Mouse (Mus musculus) stomach, embryonic 15.5 days (tissue): Measurements from ENCODE around the gene Tdrd7. TPM values are rescaled to one million over a fixed set of nuclear protein-coding genes. Genes with fewer than 3 reads are reported as not detected.

ENCODE experiments used
- ATAC-seq: fragments of 200-750 bp; cut with Nextera tagmentation; 2 replicates; pipeline ENCODE4 v1.8.0; 2017; ENCODE audit warnings: low read depth, moderate number of reproducible peaks, moderate TSS enrichment; ENCODE audit not compliant: insufficient read depth, low FRiP score
- H3K27ac ChIP-seq: fragments of 300-500 bp; sonication (generic); 2 replicates; pipeline ENCODE4 v1.5.1; 2015; ENCODE audit warnings: mild to moderate bottlenecking, inconsistent platforms
- H3K27me3 ChIP-seq: fragments of 300-500 bp; sonication (generic); replicated peaks from 2 replicates; pipeline ENCODE4 v1.6.1; 2015; ENCODE audit warnings: inconsistent platforms
- H3K36me3 ChIP-seq: fragments of 300-500 bp; sonication (generic); 2 replicates; pipeline ENCODE4 v1.6.1; 2015; ENCODE audit warnings: inconsistent platforms
- H3K4me1 ChIP-seq: fragments of 300-500 bp; sonication (generic); 2 replicates; pipeline ENCODE4 v1.6.1; 2015; ENCODE audit warnings: inconsistent platforms
- H3K4me2 ChIP-seq: fragments of 300-500 bp; sonication (generic); 2 replicates; pipeline ENCODE4 v1.6.1; 2015; ENCODE audit warnings: mild to moderate bottlenecking, inconsistent platforms
- H3K4me3 ChIP-seq: fragments of 300-500 bp; sonication (generic); replicated peaks from 2 replicates; pipeline ENCODE4 v1.5.1; 2015; ENCODE audit warnings: inconsistent platforms
- H3K9ac ChIP-seq: fragments of 300-500 bp; sonication (generic); 2 replicates; pipeline ENCODE4 v1.6.1; 2015; ENCODE audit warnings: inconsistent platforms
- H3K9me3 ChIP-seq: fragments of 300-500 bp; sonication (generic); 2 replicates; pipeline ENCODE4 v1.6.1; 2016; ENCODE audit warnings: inconsistent platforms
- WGBS: fragments of 180-500 bp; shearing (Covaris S2); methylation state at CpG from one replicate; pipeline ENCODE4 v1.1.7; 2015; 5-methylcytosine and 5-hydroxymethylcytosine counted together
- polyA plus RNA-seq: library from polyadenylated mRNA; unstranded; fragments of >200 nt; fragmentation: Nextera tagmentation; extraction: Ambion mirVana; gene quantifications from 2 replicates; pipeline ENCODE4 v1.2.1, GENCODE M21; 2015

Gene Tdrd7
- polyA plus RNA-seq, 1 experiment from 2014 or later = 21.5 TPM

- WGBS = 94% methylated on average over 8 of the region's 8 CpGs
- H3K4me2 ChIP-seq = no peak overlapping the region
Measured at GRCm38 (mm10) chr4:45956131-45956530, 9.0 kb upstream of the Tdrd7 start.

GRCm38 (mm10) chr4:45956706-45957105 lies 8.4 kb upstream of the Tdrd7 start:
- 94% methylated on average over 4 of the region's 4 CpGs for WGBS
- no peak for ATAC-seq
- Histone ChIP-seq H3K27me3 (no peaks in the 10 kb centered on the region), H3K9me3 (no peaks in the 10 kb centered on the region), H3K4me1 (no peaks in the 10 kb centered on the region), H3K27ac (no peak overlapping the region), H3K36me3 (no peaks in the 10 kb centered on the region), H3K4me2 (no peak overlapping the region), H3K4me3 (no peak overlapping the region), H3K9ac (no peak overlapping the region)

More at GRCm38 (mm10) chr4:45956131-45956530, 9.0 kb upstream of the Tdrd7 start:
- Histone ChIP-seq H3K4me3 (no peak overlapping the region), H3K9ac (no peak overlapping the region), H3K27ac (no peak overlapping the region), H3K4me1 (no peaks in the 10 kb centered on the region), H3K36me3 (no peaks in the 10 kb centered on the region), H3K27me3 (no peaks in the 10 kb centered on the region), H3K9me3 (no peaks in the 10 kb centered on the region)
- no peak for ATAC-seq

- H3K9ac ChIP-seq = no peak overlapping the region
- peak overlapping the region; percentile 25 for H3K4me2 ChIP-seq
- H3K9me3 ChIP-seq = no peaks in the 10 kb centered on the region
- peak; percentile 92 for ATAC-seq
- 27% methylated on average over 13 of the region's 13 CpGs for WGBS
- H3K4me1 ChIP-seq = peaks cover 15% of the 10 kb centered on the region; the same call in 1 of the 2 replicates
- no peaks in the 10 kb centered on the region for H3K27me3 ChIP-seq
- H3K36me3 ChIP-seq = no peaks in the 10 kb centered on the region
- peak overlapping the region; percentile 82 for H3K27ac ChIP-seq
- H3K4me3 ChIP-seq = no peak overlapping the region
Measured at GRCm38 (mm10) chr4:45965737-45966447, 758 bp downstream of the Tdrd7 start.

- H3K9ac ChIP-seq = no peak overlapping the region
Measured at GRCm38 (mm10) chr4:45966716-45967115, 1.6 kb downstream of the Tdrd7 start.

GRCm38 (mm10) chr4:45967479-45968341 lies 2.6 kb downstream of the Tdrd7 start:
- H3K27ac ChIP-seq = peak overlapping the region; percentile 82
- H3K27me3 ChIP-seq = no peaks in the 10 kb centered on the region
- peaks cover 15% of the 10 kb centered on the region; the same call in 1 of the 2 replicates for H3K4me1 ChIP-seq
- ATAC-seq = no peak
- no peak overlapping the region for H3K9ac ChIP-seq
- 56% methylated on average over 9 of the region's 9 CpGs for WGBS
- no peaks in the 10 kb centered on the region for H3K9me3 ChIP-seq
- H3K4me3 ChIP-seq = no peak overlapping the region
- H3K4me2 ChIP-seq = no peak overlapping the region
- no peaks in the 10 kb centered on the region for H3K36me3 ChIP-seq

More at GRCm38 (mm10) chr4:45966716-45967115, 1.6 kb downstream of the Tdrd7 start:
- Histone ChIP-seq H3K4me1 (peaks cover 15% of the 10 kb centered on the region; the same call in 1 of the 2 replicates), H3K27ac (peak overlapping the region; percentile 82), H3K27me3 (no peaks in the 10 kb centered on the region), H3K4me2 (0 out of 2 replicates have a peak overlapping the region, but pooled peaks have one; percentile 5), H3K36me3 (no peaks in the 10 kb centered on the region), H3K9me3 (no peaks in the 10 kb centered on the region), H3K4me3 (no peak overlapping the region)
- 25% methylated on average over 6 of the region's 6 CpGs for WGBS
- no peak for ATAC-seq

- peaks cover 22% of the 10 kb centered on the region for H3K4me1 ChIP-seq
- ATAC-seq = no peak
- no peaks in the 10 kb centered on the region for H3K36me3 ChIP-seq
- H3K4me3 ChIP-seq = no peak overlapping the region
- H3K4me2 ChIP-seq = no peak overlapping the region
- H3K27ac ChIP-seq = no peak overlapping the region
- H3K9me3 ChIP-seq = no peaks in the 10 kb centered on the region
- H3K27me3 ChIP-seq = no peaks in the 10 kb centered on the region
- 71% methylated on average over 2 of the region's 2 CpGs for WGBS
- H3K9ac ChIP-seq = no peak overlapping the region
Measured at GRCm38 (mm10) chr4:45969051-45969450, 3.9 kb downstream of the Tdrd7 start.

- H3K4me3 ChIP-seq = no peak overlapping the region
- H3K9me3 ChIP-seq = no peaks in the 10 kb centered on the region
- ATAC-seq = no peak
- no peak overlapping the region for H3K4me2 ChIP-seq
- H3K27ac ChIP-seq = no peak overlapping the region
- 55% methylated on average over 7 of the region's 7 CpGs for WGBS
- no peaks in the 10 kb centered on the region for H3K27me3 ChIP-seq
- peaks cover 18% of the 10 kb centered on the region for H3K4me1 ChIP-seq
- H3K36me3 ChIP-seq = no peaks in the 10 kb centered on the region
- no peak overlapping the region for H3K9ac ChIP-seq
Measured at GRCm38 (mm10) chr4:45970048-45970560, 5.0 kb downstream of the Tdrd7 start.

- Histone ChIP-seq H3K4me3 (peak overlapping the region; percentile 96), H3K4me1 (peaks cover 10% of the 10 kb centered on the region), H3K9me3 (no peaks in the 10 kb centered on the region), H3K27ac (peak overlapping the region; percentile 74), H3K4me2 (peak overlapping the region; percentile 90), H3K36me3 (no peaks in the 10 kb centered on the region), H3K9ac (peak overlapping the region; percentile 66), H3K27me3 (no peaks in the 10 kb centered on the region)
- ATAC-seq = peak; percentile 98
- 2% methylated on average over 49 of the region's 51 CpGs for WGBS
Measured at GRCm38 (mm10) chr4:45971806-45972447, 6.8 kb downstream of the Tdrd7 start.

- Histone ChIP-seq H3K36me3 (no peaks in the 10 kb centered on the region), H3K4me3 (peak overlapping the region; percentile 96), H3K4me2 (peak overlapping the region; percentile 90), H3K4me1 (peaks cover 7% of the 10 kb centered on the region), H3K27me3 (no peaks in the 10 kb centered on the region), H3K27ac (peak overlapping the region; percentile 74), H3K9me3 (no peaks in the 10 kb centered on the region), H3K9ac (peak overlapping the region; percentile 66)
- under 1% methylated on average over 48 of the region's 53 CpGs for WGBS
- peak; percentile 74 for ATAC-seq
Measured at GRCm38 (mm10) chr4:45972448-45972854, 7.3 kb downstream of the Tdrd7 start.

GRCm38 (mm10) chr4:45972951-45973350 lies 7.8 kb downstream of the Tdrd7 start:
- peak overlapping the region; percentile 66; the same call in 1 of the 2 replicates for H3K9ac ChIP-seq
- H3K4me1 ChIP-seq = peaks cover 7% of the 10 kb centered on the region; the same call in 1 of the 2 replicates
- peak overlapping the region; percentile 90 for H3K4me2 ChIP-seq
- peak overlapping the region; percentile 96 for H3K4me3 ChIP-seq
- H3K27me3 ChIP-seq = no peaks in the 10 kb centered on the region
- H3K36me3 ChIP-seq = no peaks in the 10 kb centered on the region
- 35% methylated on average over 9 of the region's 9 CpGs for WGBS
- H3K9me3 ChIP-seq = no peaks in the 10 kb centered on the region
- no peak for ATAC-seq
- 0 out of 2 replicates have a peak overlapping the region, but pooled peaks have one; percentile 74 for H3K27ac ChIP-seq

GRCm38 (mm10) chr4:45976931-45977667 lies 12.0 kb downstream of the Tdrd7 start:
- H3K4me3 ChIP-seq = no peak overlapping the region
- 76% methylated on average over 6 of the region's 6 CpGs for WGBS
- H3K4me2 ChIP-seq = no peak overlapping the region
- H3K4me1 ChIP-seq = peaks cover 7% of the 10 kb centered on the region; the same call in 1 of the 2 replicates
- no peak overlapping the region for H3K9ac ChIP-seq
- no peak for ATAC-seq
- H3K27me3 ChIP-seq = no peaks in the 10 kb centered on the region
- no peak overlapping the region for H3K27ac ChIP-seq
- H3K36me3 ChIP-seq = no peaks in the 10 kb centered on the region
- no peaks in the 10 kb centered on the region for H3K9me3 ChIP-seq
